Mouse (Mus musculus) kidney, postnatal 36 days (tissue): ENCODE results near the gene Cblc.

Source experiments
- DNase-seq, 2 experiments: peaks; one replicate each; pipeline ENCODE4 v3.0.0; 2021 to 2022; ENCODE audit warnings: mixed read lengths in 2 of 2

Cblc gene

GRCm38 (mm10) chr7:19781741-19782140 lies 14.9 kb downstream of the Cblc start:
- DNase-seq: no peak

- DNase-seq: no peak
Measured at GRCm38 (mm10) chr7:19779903-19780302, 16.7 kb downstream of the Cblc start.

GRCm38 (mm10) chr7:19778645-19779044 lies 18.0 kb downstream of the Cblc start:
- DNase-seq: peak in 1 of 2 experiments; percentile 48

GRCm38 (mm10) chr7:19777049-19777723 lies 19.4 kb downstream of the Cblc start:
- DNase-seq: no peak

GRCm38 (mm10) chr7:19771682-19772081 lies 24.9 kb downstream of the Cblc start:
- DNase-seq: no peak

- DNase-seq: peak; percentile 57 to 65
Measured at GRCm38 (mm10) chr7:19770984-19771391, 25.6 kb downstream of the Cblc start, which contains the start of gene Bcam. Gene Bcam, minus strand, starts transcription at chr7:19771016.

GRCm38 (mm10) chr7:19770375-19770754 lies 26.2 kb downstream of the Cblc start:
- peak; percentile 89 to 97 for DNase-seq

GRCm38 (mm10) chr7:19769434-19770374 lies 26.9 kb downstream of the Cblc start:
- no peak for DNase-seq

GRCm38 (mm10) chr7:19769001-19769400 lies 27.6 kb downstream of the Cblc start:
- DNase-seq: peak in 1 of 2 experiments; percentile 20

- DNase-seq: peak in 1 of 2 experiments; percentile 38
Measured at GRCm38 (mm10) chr7:19768251-19768650, 28.4 kb downstream of the Cblc start.

GRCm38 (mm10) chr7:19764581-19764980 lies 32.0 kb downstream of the Cblc start:
- DNase-seq: peak in 1 of 2 experiments; percentile 42

- peak; percentile 44 to 73 for DNase-seq
Measured at GRCm38 (mm10) chr7:19763829-19764477, 32.7 kb downstream of the Cblc start.

- no peak for DNase-seq
Measured at GRCm38 (mm10) chr7:19762283-19762682, 34.3 kb downstream of the Cblc start.

- peak in 1 of 2 experiments; percentile 57 for DNase-seq
Measured at GRCm38 (mm10) chr7:19760021-19760420, 36.6 kb downstream of the Cblc start.

GRCm38 (mm10) chr7:19758623-19759022 lies 38.0 kb downstream of the Cblc start:
- DNase-seq: no peak

- DNase-seq: peak; percentile 80
Measured at GRCm38 (mm10) chr7:19755851-19756786, 40.5 kb downstream of the Cblc start.

GRCm38 (mm10) chr7:19755008-19755407 lies 41.6 kb downstream of the Cblc start:
- no peak for DNase-seq

GRCm38 (mm10) chr7:19754065-19754464 lies 42.5 kb downstream of the Cblc start:
- no peak for DNase-seq

- peak; percentile 64 to 67 for DNase-seq
Measured at GRCm38 (mm10) chr7:19753587-19753986, 43.0 kb downstream of the Cblc start.

GRCm38 (mm10) chr7:19752652-19753051 lies 44.0 kb downstream of the Cblc start:
- peak in 1 of 2 experiments; percentile 66 for DNase-seq

- no peak for DNase-seq
Measured at GRCm38 (mm10) chr7:19751070-19751383, 45.6 kb downstream of the Cblc start.
